Mouse (Mus musculus) inflammation-experienced regulatory T-cells, adult 16 weeks (primary cell): ENCODE measurements around the gene Psmd1. TPM values are rescaled to one million over a fixed set of nuclear protein-coding genes. Genes with fewer than 3 reads are reported as not detected.

Source experiments
- polyA plus RNA-seq: library from polyadenylated mRNA; unstranded; fragments of 100-300 nt; shearing (Covaris generic); gene quantifications from one replicate; pipeline ENCODE4 v1.2.1, GENCODE M21; 2017

The Psmd1 gene
- polyA plus RNA-seq: 134 TPM

DNA sequence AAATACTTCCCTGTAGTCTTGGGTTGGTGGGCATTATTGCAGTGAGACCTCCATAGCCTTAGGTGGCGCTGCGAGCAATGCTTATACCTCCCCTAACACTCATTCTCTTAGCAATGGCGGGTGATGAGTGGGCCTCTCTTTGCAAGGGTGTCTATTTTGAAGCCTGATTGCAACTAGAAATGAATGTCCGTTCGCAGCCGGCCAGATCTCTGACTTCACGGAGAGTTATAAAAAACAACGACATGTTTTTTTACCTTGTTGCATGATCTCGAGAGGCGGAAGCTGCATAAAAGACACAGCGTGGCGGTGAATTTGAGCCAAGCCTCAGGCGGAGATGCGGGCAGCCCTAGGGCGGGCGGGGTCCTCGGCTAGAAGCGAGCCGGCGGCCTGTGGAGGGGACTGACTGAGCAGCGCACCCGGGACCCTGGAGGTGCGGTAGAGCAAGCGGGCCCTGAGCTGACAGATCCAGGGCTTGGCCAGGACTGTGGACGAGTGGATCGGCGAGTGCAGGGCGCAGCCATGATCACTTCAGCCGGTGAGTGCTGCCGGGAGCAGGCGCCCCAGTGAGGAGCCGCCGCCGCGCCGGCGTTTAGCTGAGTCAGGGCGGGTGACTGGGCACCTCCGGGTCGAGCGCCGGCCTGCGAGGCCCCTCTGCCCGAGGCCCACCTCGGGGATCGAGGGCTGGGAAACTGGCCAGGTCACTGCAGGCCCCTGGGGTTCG is at the start of gene Psmd1:
Gene Psmd1, plus strand, starts transcription at position 117 of the 721 bp plus-strand sequence.

DNA sequence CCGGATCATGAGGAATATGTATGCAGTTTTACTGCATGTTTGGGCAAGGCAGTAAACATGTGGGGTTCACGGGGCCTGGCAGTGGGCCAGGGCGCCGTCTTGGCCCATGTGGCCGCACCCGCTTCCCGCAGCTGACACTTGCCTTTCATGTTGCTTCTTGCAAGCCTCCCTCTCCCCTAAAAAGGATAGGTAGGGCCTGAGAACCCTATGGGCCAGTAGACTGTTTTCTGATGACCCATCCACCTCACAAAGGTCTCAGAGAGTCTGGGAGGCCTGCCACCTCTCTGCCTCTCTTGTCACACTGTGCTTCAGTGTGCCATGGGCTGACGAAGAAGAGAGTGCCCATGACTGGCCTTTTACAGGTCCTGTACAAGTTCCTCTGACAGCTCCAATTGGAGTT is 47.7 kb upstream of the Psmd1 start, which contains the start of gene Spata3:
Gene Spata3, plus strand, starts transcription at position 301 of the 400 bp plus-strand sequence.

DNA sequence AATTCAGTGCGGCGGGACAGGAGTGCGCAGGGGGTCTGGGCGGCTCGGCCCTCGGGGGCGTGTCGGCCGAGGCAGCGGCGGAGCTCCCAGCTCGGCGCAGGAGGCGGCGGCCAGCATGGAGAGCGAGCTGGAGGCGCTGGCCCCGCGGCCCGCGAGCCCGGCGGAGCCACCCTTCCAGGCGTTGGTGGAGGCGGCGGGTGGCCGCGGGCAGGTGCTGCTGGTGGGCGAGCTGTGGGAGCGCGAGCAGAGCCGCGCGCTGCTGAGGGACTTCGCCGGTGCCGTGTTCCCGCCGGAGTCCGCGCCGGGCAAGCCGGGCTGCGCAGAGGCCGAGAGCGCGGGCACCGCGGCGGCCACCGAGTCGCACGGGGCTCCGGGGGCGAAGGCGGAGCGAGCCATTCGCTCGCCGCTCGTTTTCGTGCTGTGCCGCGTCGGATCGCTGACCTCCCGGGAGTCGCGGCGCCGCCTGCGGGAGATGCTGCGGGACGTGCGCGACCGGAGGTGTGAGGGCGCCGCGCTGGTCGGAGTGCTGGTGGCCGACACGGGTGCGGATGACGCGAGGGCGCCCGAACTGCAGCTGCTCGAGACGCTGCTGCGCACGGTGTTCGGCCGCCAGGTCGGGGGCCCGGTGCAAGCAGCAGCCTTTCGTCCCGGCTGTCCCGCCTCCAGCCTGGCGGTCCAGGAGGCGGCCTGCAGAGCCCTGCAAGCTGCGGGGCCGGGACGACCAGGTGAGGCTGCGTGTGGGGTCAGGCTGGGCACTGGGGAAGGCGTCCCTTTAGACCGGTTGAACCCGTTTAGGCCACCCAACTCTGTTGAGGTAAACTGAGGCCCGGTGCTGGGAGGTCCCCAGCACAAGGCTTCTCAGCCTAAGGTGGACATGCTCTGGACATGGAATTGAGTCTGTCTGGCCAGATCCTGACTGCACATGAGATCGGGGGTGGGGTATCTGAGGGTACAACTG is 18.1 kb upstream of the Psmd1 start, which contains the start of gene 2810459M11Rik:
Gene 2810459M11Rik, plus strand, starts transcription at position 16 of the 958 bp plus-strand sequence.

DNA sequence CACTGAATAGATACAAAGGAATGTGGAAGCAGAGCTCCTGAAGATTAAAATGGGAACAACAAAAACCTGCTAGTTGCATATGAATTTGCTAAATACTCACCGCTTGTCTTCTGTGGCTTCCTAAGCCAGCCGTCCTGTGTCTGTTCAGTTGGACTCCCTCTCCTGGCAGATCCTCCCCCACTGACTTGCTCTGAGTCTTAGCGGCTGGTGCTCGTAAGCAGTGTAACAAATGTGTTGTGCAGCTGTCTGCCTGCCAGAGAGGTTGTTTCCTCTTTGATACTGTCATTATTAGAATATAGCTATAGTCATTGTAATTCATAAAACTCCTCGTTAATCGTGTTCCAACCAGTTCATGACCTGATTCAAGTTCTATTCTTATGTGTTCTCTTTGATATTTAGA is 47.6 kb downstream of the Psmd1 start, which contains the start of gene Htr2b:
Gene Htr2b, minus strand, starts transcription at position 192 of the 400 bp plus-strand sequence.

GRCm38 (mm10) chr1:86133337-86133736 is 69.2 kb downstream of the Psmd1 start, which contains the start of gene Gm21972:
Gene Gm21972 (plus strand): TSS chr1:86133637.

DNA sequence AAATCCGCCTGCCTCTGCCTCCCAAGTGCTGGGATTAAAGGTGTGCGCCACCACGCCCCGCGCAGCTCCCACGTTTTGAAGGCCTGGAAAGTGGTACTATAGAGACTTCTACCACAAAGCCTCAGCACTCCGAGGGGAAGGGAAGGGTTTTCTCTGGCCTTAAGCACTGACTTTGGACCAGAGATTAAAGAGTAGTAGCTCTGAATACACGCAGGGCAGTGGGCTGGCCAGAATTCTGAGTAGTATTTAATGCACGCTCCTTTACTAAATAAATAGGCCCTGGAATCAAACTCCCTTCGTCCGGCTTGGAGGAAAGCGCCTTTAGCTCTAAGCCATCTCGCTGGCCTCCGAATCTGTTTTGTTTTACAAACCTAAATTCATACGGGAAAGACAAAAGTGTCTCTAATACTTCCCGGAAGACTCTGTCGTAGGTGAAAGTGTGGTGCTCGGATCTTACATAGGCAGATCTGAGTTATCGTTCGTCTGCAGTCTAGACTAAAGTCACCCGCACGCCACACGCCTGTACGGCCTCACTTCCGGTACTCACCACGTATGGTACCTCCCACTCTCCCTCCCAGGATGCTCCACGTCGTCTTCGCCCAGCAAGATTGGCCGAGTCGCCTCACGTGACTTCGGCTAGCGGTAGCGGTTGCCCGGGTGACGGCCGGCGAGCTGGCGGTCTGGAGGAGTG is 90.1 kb downstream of the Psmd1 start, which contains the start of gene Armc9:
Gene Armc9, plus strand, starts transcription at position 648 of the 691 bp plus-strand sequence.

Other genes starting within 250 kb of the Psmd1 start
- 595 TPM for gene Itm2c, start 170.1 kb upstream of the Psmd1 start, polyA plus RNA-seq
- gene 4933407L21Rik, start 135.9 kb upstream of the Psmd1 start, polyA plus RNA-seq: 0.69 TPM
- 14.1 TPM for gene Gpr55, start 103.4 kb upstream of the Psmd1 start, polyA plus RNA-seq
- gene Spata3, start 47.6 kb upstream of the Psmd1 start, polyA plus RNA-seq: not detected
- not detected for gene 2810459M11Rik, start 18.5 kb upstream of the Psmd1 start, polyA plus RNA-seq
- gene Htr2b, start 47.6 kb downstream of the Psmd1 start, polyA plus RNA-seq: 0.43 TPM
- not detected for gene Gm21972, start 69.2 kb downstream of the Psmd1 start, polyA plus RNA-seq
- 11.0 TPM for gene Armc9, start 90.4 kb downstream of the Psmd1 start, polyA plus RNA-seq
- not detected for gene B3gnt7, start 238.4 kb downstream of the Psmd1 start, polyA plus RNA-seq